7 mouse cellular contexts compared by ENCODE assay signal in the genomic region with DNA sequence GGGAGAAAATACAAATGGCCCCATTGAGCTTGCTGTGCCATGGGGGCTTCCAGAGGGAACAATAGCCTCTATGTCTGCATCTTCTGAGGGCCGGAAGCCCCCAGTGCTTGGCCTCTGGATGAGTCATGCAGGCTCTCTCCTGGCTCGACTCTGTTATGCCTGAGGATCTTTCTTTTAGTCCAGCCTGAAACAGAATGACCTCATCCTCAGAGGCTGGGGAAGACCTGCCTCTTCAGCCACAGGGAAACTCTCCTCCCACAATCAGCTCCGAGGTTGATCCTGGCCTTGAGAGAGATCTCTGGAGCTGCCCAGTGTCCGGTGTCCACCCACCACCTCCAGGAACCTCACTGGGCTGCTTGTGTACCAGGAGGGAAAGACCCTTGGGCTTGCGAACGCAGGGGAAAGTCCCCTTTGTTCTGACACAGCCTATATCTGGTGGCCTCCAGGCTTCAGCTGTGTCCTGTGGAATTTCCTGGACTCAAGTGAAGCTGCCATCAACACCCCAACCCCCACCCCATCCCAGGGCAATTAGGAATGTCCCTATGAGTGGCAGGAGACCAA.
DNase-seq lines count a peak whose midpoint lies in the region; ATAC-seq and TF ChIP-seq lines count a peak whose summit lies in the region.

No protein-coding gene starts in this region.

- 14% methylated on average over 6 of the region's 6 CpGs for WGBS in heart, embryonic 13.5 days

- H3K4me1 ChIP-seq in heart, embryonic 13.5 days, result peaks cover 26% of the 10 kb centered on the region

- H3K27ac ChIP-seq in heart, embryonic 13.5 days (replicated peaks), result peak overlapping the region; percentile 87

- H3K9me3 ChIP-seq in heart, embryonic 13.5 days, result no peaks in the 10 kb centered on the region

- peak; percentile 42 for ATAC-seq in heart, embryonic 13.5 days (ENCODE audit: extremely low read depth, insufficient number of reproducible peaks, low FRiP score, low TSS enrichment)

- H3K4me3 ChIP-seq in heart, embryonic 13.5 days, result no peak overlapping the region
- H3K4me3 ChIP-seq in myocyte, result no peak overlapping the region

- H3K27me3 ChIP-seq in heart, embryonic 13.5 days (replicated peaks), result no peaks in the 10 kb centered on the region
- no peaks in the 10 kb centered on the region for H3K27me3 ChIP-seq in myocyte (ENCODE audit: control insufficient read depth, insufficient read depth, insufficient read length)

- peak; percentile 47 for DNase-seq in adipocyte (ENCODE audit: low spot score)
- peak; percentile 22 for DNase-seq in c-Kit-positive CD71-negative TER-119-negative erythroid progenitor cells, embryonic 14.5 days (ENCODE audit: low read depth)
- peak; percentile 50 to 55 for DNase-seq in kidney, postnatal 36 days
- no peak for DNase-seq in right cerebral cortex, postnatal 25 days
- no peak for DNase-seq in cerebellum, adult 18-20 months

- peak overlapping the region; percentile 33 for H3K4me2 ChIP-seq in heart, embryonic 13.5 days
- H3K4me2 ChIP-seq in myocyte (ENCODE audit: low read depth), result peak overlapping the region; percentile 63

- peak overlapping the region; percentile 30 for H3K9ac ChIP-seq in heart, embryonic 13.5 days

- no peak for TF ChIP-seq POLR2A in myocyte (IDR thresholded peaks at IDR 0.05; ENCODE audit: insufficient read length, low read depth)

- H3ac ChIP-seq in myocyte (ENCODE audit: control insufficient read depth, insufficient read length), result no peak overlapping the region

- H3K36me3 ChIP-seq in heart, embryonic 13.5 days, result no peaks in the 10 kb centered on the region
- H3K36me3 ChIP-seq in myocyte (ENCODE audit: control insufficient read depth, insufficient read depth), result no peaks in the 10 kb centered on the region

- no peaks in the 10 kb centered on the region for H3K79me2 ChIP-seq in myocyte (ENCODE audit: control insufficient read depth, insufficient read depth)

TF ChIP-seq in myocyte, 11 proteins besides CTCF, POLR2A, EP300 and RAD21:
- TF ChIP-seq TCF12 (IDR thresholded peaks at IDR 0.05; ENCODE audit: insufficient read depth, poor library complexity, severe bottlenecking) (no peak), MYOG (IDR thresholded peaks at IDR 0.05; ENCODE audit: control insufficient read depth in 1 of 3, insufficient read depth in 1 of 3, insufficient read length in 2 of 3, low read depth in 2 of 3) (peak in 1 of 3 experiments; percentile 48)

Comparison
In these comparisons a context has a peak if more than half of its experiments do, and no peak if none do; other contexts are left out.
1. DNase-seq: peak in adipocyte (single experiment), c-Kit-positive CD71-negative TER-119-negative erythroid progenitor cells, embryonic 14.5 days (single experiment) and kidney, postnatal 36 days (2 of 2); none in right cerebral cortex, postnatal 25 days (single experiment) and cerebellum, adult 18-20 months (0 of 2).